ENCODE assay signal across 21 mouse cellular contexts in the genomic region with DNA sequence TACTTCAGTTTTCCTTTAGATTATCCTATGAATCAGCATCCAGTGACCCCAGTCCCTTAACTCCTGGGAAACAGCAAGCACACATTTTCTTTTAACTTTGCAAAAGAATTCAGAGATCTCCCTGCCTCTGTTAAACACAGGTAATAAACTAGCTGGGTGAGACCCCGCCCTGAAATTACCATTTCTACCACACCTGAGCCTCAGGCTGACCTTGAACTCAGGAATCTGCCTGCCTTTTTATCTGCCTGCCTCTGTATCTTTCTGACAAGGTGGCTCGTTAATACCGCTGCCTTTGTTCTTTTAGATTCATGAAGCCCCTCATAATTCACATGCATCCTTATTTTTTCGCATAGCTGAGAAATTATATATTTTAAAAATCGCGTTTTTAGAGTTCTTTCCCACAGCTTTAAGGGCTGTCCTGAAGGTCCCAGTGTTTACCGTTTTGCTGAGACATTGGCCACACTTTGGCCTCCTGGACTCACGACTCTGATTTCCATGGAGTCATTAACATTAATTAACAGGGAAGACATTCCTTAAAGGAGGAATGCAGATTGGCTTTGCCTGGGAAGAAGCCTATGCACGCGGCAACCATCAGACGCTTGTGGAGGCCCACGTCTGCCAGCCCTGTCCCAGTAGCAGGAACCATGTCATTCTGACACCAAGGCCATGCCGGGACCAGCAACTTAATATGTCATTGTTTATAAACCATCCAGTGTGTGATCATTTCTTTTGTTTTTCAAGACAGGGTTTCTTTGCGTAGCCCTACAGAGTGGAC.
"Had no signal": no experiment of that assay in that cellular context is flagged by ENCODE, and none has a peak within 500 bp of the region (broad histone marks: within the 10 kb centered on the region; RNA-seq: fewer than 3 reads in every experiment).

No protein-coding gene starts in this region.

- DNase-seq: kidney, adult 9 months; kidney, postnatal 25 days; lung, adult 18-20 months; lung, postnatal 10 days; lung, postnatal 36 days; right cerebral cortex, adult 18-20 months; right cerebral cortex, postnatal 14 days; right cerebral cortex, postnatal 4 days; thymus, adult 2 months; thymus, postnatal 14 days; thymus, postnatal 4 days had no signal

- H3K4me3 ChIP-seq: limb, embryonic 12.5 days; limb, embryonic 15.5 days; liver, embryonic 15.5 days; lung, embryonic 15.5 days; megakaryocyte, embryonic 14.5 days; midbrain, embryonic 10.5 days; midbrain, embryonic 15.5 days; neural tube, embryonic 12.5 days; neural tube, embryonic 15.5 days had no signal

- H3K9me3 ChIP-seq: limb, embryonic 12.5 days; limb, embryonic 15.5 days; liver, embryonic 15.5 days; lung, embryonic 15.5 days; midbrain, embryonic 10.5 days; midbrain, embryonic 15.5 days; neural tube, embryonic 12.5 days; neural tube, embryonic 15.5 days had no signal

- H3K27me3 ChIP-seq: limb, embryonic 12.5 days; limb, embryonic 15.5 days; liver, embryonic 15.5 days; lung, embryonic 15.5 days; midbrain, embryonic 15.5 days; neural tube, embryonic 12.5 days; neural tube, embryonic 15.5 days had no signal

- H3K36me3 ChIP-seq: limb, embryonic 12.5 days; limb, embryonic 15.5 days; liver, embryonic 15.5 days; lung, embryonic 15.5 days; midbrain, embryonic 10.5 days; midbrain, embryonic 15.5 days; neural tube, embryonic 12.5 days; neural tube, embryonic 15.5 days had no signal

- H3K27ac ChIP-seq: limb, embryonic 12.5 days; limb, embryonic 15.5 days; liver, embryonic 15.5 days; lung, embryonic 15.5 days; midbrain, embryonic 10.5 days; midbrain, embryonic 15.5 days; neural tube, embryonic 12.5 days; neural tube, embryonic 15.5 days; stomach, postnatal 0 days had no signal

- H3K4me1 ChIP-seq: limb, embryonic 12.5 days; limb, embryonic 15.5 days; lung, embryonic 15.5 days; midbrain, embryonic 15.5 days; neural tube, embryonic 12.5 days; neural tube, embryonic 15.5 days had no signal
